Mouse (Mus musculus) MEL (cell line): ENCODE data around the gene Gprin2.

Source experiments
- BHLHE40 ChIP-seq: IDR thresholded peaks from 2 replicates; pipeline ENCODE4 v1.6.1; 2012; ENCODE audit warnings: low read depth, mild to moderate bottlenecking, inconsistent platforms, low read length, improper control_type of control experiment, borderline replicate concordance
- ETS1 ChIP-seq: IDR thresholded peaks from 2 replicates; pipeline ENCODE4 v1.6.1; 2012; ENCODE audit warnings: low read depth, mild to moderate bottlenecking, inconsistent platforms, low read length, improper control_type of control experiment, moderate library complexity
- MAFK ChIP-seq: IDR thresholded peaks from 2 replicates; pipeline ENCODE4 v1.6.1; 2011; ENCODE audit warnings: low read depth, mild to moderate bottlenecking, low read length, improper control_type of control experiment, borderline replicate concordance
- POLR2AphosphoS2 ChIP-seq: IDR thresholded peaks from 2 replicates; pipeline ENCODE4 v1.6.1; 2011; ENCODE audit warnings: low read length, improper control_type of control experiment
- POLR2AphosphoS5 ChIP-seq: IDR thresholded peaks from 2 replicates; pipeline ENCODE4 v1.6.1; 2012; ENCODE audit warnings: low read depth, borderline replicate concordance, mild to moderate bottlenecking, inconsistent platforms, low read length, moderate library complexity, mixed read lengths
- TAL1 ChIP-seq: IDR thresholded peaks from 2 replicates; pipeline ENCODE4 v1.6.1; 2012; ENCODE audit warnings: mild to moderate bottlenecking, inconsistent platforms, low read length, moderate library complexity, mixed read lengths
- ZNF384 ChIP-seq: IDR thresholded peaks from 2 replicates; pipeline ENCODE4 v1.6.1; 2012; ENCODE audit warnings: low read depth, mild to moderate bottlenecking, inconsistent platforms, low read length, improper control_type of control experiment

DNA sequence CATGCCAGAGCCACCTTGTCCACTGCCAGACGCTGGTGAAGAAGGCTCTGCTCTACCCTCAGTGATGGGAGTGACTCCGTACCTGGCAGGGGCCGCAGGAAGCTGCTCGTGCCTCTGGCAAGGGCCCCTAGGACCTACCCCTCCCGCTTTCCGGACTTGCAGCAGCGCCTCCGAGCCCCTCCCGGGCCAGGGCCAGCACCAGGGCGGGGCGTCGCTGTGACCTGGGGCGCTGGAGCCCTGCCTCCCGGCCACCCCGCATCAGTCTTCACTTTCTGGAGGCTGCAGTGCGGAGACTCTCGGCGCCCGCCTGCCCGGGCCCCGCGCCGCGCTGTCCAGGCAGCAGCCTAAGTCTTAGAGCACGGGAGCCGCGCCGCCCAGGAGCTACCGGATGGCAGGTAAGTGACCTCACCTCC lies 18.3 kb upstream of the Gprin2 start:
- TF ChIP-seq ETS1 (no peak), ZNF384 (no peak), BHLHE40 (no peak), POLR2AphosphoS5 (no peak), TAL1 (no peak), MAFK (no peak), POLR2AphosphoS2 (no peak)
